Mouse (Mus musculus): ENCODE measurements at regions not wholly inside any gene's neighbourhood (a gene's known extent, or its start where the extent isn't known, plus 50 kb on each side); places are given as distances from the start of the nearest gene placed in this dataset.

- peak; percentile 16 for DNase-seq (ENCODE audit: low read depth)
Measured at GRCm38 (mm10) chr17:64229225-64229976, 102.3 kb downstream of the Pja2 start.

DNA sequence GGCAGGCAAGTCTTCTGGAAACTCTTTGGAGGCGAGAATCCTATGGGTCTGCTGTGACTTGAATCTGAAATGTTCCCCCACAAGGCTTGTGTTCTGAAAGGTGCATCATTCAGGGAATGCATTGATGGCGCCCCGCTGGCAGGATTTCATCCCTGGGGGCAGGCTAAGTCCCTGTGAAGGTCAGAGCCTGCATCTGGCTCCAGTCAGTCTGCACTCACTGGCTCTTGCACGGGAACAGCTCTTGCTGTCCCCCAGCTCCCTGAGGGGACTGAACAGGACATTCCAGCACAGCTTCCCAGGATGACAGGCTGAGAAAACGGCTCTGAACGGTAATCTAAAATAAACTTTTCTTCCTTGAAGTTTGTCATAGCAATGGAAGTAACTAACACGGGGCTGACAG lies 117.1 kb downstream of the Pja2 start:
- no peak for DNase-seq (ENCODE audit: low read depth)

GRCm38 (mm10) chr17:64213251-64213650 lies 118.5 kb downstream of the Pja2 start:
- DNase-seq (ENCODE audit: low read depth): no peak

- no peak for DNase-seq (ENCODE audit: low read depth)
Measured at GRCm38 (mm10) chr17:64211281-64211680, 120.4 kb downstream of the Pja2 start.

GRCm38 (mm10) chr17:64210366-64210765 lies 121.3 kb downstream of the Pja2 start:
- DNase-seq (ENCODE audit: low read depth): no peak

GRCm38 (mm10) chr17:64209640-64210039 lies 122.1 kb downstream of the Pja2 start:
- DNase-seq (ENCODE audit: low read depth): no peak

DNA sequence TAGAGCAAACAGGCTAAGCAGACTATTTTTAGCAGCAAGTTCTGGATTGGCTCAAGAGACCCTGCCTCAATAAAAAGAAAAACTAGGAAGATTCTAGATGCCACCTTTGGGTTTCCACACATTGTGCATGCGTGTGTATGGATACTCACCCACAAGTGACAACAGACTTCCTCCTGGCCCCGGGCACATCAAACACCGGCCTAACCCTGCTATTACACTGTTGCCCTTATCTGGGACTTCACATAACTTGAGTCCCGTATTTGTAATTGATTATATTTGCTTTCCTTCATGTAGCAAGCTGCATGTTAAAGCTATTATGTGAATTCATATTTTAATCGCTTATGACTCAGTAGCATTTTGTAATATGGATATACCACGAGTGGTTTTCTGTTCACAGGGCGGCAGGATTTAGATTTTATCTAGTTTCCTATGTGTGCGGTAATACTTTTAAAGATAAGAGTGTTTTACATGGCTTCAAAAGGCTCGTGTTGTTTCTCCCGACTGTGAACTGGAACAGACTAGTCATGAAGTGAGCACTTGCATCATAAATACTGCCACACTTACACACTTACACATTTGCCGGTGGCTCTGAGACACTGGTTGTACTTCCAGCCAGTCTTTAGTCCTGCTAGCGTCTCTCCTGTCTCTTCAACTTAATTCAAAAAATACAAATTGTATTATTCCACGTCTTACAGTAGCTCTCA lies 123.4 kb downstream of the Pja2 start:
- DNase-seq (ENCODE audit: low read depth): peak; percentile 89

DNA sequence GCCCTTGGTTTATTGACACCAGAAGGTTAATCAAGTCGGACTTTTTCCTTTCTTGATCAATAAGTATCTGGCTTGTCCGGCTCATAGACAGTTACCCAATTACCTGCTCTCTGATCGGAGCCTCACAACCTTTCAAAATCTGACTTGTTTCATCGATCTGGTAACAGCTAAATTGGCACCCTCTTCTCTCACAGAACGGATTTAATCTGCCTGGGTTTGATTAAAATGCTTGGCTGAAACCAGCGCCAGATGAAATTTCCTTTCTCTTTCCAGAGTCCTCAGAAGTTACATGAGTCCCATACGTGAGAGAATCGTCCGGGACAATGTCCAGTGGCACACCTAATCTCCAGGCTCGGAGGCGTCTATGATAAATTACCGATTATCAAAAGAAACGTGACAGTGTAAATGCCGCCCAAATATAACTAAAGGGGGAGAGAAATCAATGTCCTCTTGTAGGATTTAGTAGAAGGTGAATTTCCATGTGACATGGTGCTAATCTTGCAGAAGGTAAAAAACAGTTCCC lies 125.5 kb downstream of the Pja2 start:
- DNase-seq (ENCODE audit: low read depth): no peak

DNA sequence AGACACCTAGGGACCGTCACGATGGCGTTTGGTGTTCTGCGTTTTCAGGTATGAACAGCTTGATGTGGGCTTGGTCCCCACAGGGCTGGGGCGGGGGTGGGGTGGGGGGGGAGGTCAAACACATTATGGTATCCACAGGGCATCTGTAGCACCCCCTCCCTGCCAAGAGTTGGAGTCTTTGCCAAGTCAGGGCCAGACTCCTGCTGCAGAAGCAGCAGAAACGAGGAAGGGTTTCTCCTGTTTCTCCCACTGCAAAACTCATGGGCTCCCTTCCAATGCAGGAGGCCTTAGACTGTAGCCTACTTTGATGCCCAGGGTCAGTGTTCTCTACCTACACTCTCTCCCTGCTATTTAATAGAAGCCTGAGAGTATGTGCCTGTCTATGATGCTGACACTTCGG lies 128.1 kb downstream of the Pja2 start:
- DNase-seq (ENCODE audit: low read depth): no peak

DNA sequence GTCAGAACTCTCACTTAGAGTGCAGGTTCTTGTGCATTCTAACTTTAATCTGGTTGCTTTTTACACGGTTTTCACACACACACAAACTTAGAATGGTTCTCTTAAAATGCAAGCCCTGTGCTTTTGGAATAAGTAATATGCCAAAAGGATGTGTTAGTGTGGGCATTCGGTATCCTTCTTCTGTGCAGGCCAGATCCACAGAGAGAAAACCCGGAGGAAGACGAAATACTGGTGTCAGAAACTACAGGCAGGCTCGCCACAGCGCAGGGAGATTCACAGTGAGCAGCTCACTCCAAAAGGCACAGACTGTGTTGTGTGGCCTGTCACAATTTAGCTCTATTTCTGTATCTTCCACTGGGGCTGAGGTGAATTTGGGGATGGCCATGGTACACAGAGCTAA lies 129.5 kb downstream of the Pja2 start:
- no peak for DNase-seq (ENCODE audit: low read depth)

DNA sequence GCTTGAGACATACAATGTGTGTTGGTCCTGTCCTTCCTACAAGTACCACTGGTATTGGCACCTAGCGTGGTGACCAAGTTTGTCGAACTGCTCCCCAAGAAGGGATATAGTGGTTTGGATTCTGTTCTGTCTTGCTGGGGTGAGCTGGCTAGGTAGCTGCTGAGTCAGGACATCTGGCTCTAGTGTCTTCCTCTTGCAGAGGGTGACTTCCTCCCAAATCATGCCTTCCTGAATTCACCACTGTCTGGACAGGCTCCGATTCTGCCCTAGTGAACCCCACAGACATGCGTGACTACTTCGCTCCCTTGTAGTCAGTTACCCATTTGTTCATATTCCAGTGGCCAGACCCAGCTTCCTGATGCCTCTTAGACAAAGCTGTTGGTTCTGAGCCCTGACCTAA lies 130.1 kb downstream of the Pja2 start:
- DNase-seq (ENCODE audit: low read depth): peak; percentile 30

DNA sequence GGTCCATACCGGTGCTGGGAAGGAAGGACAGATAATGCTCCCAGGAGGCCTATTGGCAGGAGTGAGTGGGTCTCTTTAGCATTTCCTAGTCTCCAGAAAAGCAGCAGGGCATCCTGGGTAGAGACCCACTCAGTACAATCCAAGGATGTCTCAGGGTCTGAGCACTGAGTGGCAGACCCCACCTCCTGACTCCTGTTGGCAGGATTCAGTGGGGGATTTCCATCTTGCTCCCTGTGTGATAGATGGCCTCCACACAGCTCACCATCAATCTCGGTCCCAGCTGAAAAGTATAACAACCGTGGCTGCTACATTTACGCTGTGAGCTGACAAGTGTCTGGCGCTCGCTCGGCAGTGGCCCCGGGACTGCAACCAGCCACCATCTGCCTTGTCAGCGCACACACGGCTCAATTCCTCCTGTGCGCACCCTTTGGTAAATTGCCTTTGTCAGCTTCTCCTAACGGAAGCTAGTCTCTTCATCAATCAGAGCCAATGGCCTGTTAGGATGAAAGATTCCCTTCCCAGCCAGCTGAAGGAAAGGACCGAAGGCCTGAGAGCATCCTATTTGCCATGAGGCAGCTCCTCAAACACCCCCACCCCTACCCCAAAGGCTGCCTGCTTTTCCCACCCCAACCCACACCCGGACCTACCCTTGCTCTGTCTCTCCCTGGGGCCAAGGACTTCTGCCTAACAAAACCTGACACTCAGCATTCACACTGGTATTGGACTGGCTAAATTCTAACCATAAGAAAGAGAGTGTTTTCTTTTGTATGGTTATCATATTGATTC lies 131.4 kb downstream of the Pja2 start:
- no peak for DNase-seq (ENCODE audit: low read depth)

- DNase-seq (ENCODE audit: low read depth): no peak
Measured at GRCm38 (mm10) chr17:64199241-64199933, 132.3 kb downstream of the Pja2 start.

- no peak for DNase-seq (ENCODE audit: low read depth)
Measured at GRCm38 (mm10) chr17:64196437-64196836, 135.3 kb downstream of the Pja2 start.

DNA sequence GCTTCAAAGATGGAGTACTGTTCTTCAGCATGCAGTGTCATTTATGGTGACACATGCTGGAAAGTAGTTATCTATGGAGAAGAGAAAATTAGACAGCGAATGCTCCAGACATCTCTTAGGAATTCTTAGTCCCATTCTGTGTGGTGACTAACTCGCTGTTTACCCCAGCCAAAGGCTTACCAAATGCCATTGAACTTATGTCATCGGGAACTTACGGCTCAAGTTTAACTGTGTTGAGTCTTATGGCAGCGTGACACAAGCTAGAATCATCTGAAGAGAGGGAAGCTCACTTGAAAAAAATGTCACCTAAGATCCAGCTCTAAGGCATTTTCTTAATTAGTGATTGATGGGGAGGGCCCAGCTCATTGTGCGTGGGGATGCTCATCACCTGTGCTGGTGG lies 138.7 kb downstream of the Pja2 start:
- no peak for DNase-seq (ENCODE audit: low read depth)
